Mouse (Mus musculus): ENCODE data around the gene Rfc5.

DNA sequence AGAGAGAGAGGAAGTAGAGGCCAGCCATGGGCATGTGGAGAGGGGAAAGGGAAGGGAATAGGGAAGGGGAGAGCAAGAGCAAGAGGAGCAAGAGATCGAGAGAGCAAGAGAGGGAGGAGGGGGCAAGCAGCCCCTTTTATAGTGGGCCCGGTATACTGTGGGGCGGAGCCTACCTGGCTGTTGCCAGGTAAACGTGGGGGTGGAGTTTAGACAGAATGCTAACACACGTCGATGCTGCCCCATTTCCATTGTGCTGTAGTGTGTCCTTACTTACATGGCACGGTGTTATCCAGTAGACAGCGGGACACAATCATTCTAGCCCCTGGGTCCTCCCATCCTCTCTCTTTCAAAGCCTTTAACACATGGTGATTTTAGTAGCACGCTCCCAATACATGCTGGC lies 10.4 kb upstream of the Rfc5 start:
- TF ChIP-seq HCFC1 (IDR thresholded peaks at IDR 0.05; ENCODE audit: borderline replicate concordance, insufficient read depth, low read length) (no peak), ZC3H11A (IDR thresholded peaks at IDR 0.05; ENCODE audit: borderline replicate concordance, low read depth, low read length) (no peak), CHD2 (IDR thresholded peaks at IDR 0.05; ENCODE audit: low read depth, low read length) (no peak)
